Mouse (Mus musculus) erythroblast, embryonic 14.5 days (primary cell): ENCODE results near the gene Cpm.

Experiments
- GATA1 ChIP-seq: IDR thresholded peaks from 2 replicates; pipeline ENCODE4 v1.6.1; 2012; ENCODE audit warnings: low read length, inconsistent platforms, mixed read lengths
- TAL1 ChIP-seq: IDR thresholded peaks from 3 replicates; pipeline ENCODE4 v1.6.1; 2012; ENCODE audit warnings: low read length, inconsistent platforms, mixed read lengths

- TF ChIP-seq GATA1 (no peak), TAL1 (no peak)
These were observed 15.5 kb downstream of the Cpm start for GRCm38 (mm10) chr10:117644828-117645227.
